Mouse (Mus musculus) liver, adult 2 months (tissue): ENCODE measurements around the gene Cyp4f14. TPM values are rescaled to one million over a fixed set of nuclear protein-coding genes. Genes with fewer than 3 reads are reported as not detected.

ENCODE experiments used
- DNase-seq: peaks from one replicate; pipeline ENCODE4 v3.0.0-alpha.2; 2011; ENCODE audit warnings: low read depth, low spot score; ENCODE audit errors: extremely low read depth
- H3K27ac ChIP-seq: fragments of 200-500 bp; replicated peaks from 2 replicates; pipeline ENCODE4 v1.5.1; 2012; ENCODE audit warnings: low read depth, mild to moderate bottlenecking, control low read depth, inconsistent platforms, low read length; ENCODE audit not compliant: insufficient read depth
- H3K27me3 ChIP-seq: fragments of 200-500 bp; 2 replicates; pipeline ENCODE4 v1.6.1; 2012; ENCODE audit warnings: mild to moderate bottlenecking, moderate library complexity, low read length, inconsistent platforms; ENCODE audit not compliant: control insufficient read depth, insufficient read depth
- H3K36me3 ChIP-seq: fragments of 200-500 bp; 2 replicates; pipeline ENCODE4 v1.6.1; 2012; ENCODE audit warnings: low read length, inconsistent platforms; ENCODE audit not compliant: control insufficient read depth, insufficient read depth
- H3K4me1 ChIP-seq: fragments of 200-500 bp; 2 replicates; pipeline ENCODE4 v1.6.1; 2011; ENCODE audit warnings: low read length; ENCODE audit not compliant: control insufficient read depth, insufficient read depth
- H3K4me3 ChIP-seq: fragments of 200-500 bp; 2 replicates; pipeline ENCODE4 v1.5.1; 2011; ENCODE audit warnings: low read depth, mild to moderate bottlenecking, control low read depth, low read length, moderate library complexity; ENCODE audit not compliant: insufficient read depth
- H3K79me2 ChIP-seq: fragments of 200-500 bp; 2 replicates; pipeline ENCODE4 v1.6.1; 2012; ENCODE audit warnings: inconsistent platforms, mild to moderate bottlenecking, low read length, moderate library complexity; ENCODE audit not compliant: control insufficient read depth, insufficient read depth
- H3K9ac ChIP-seq: fragments of 200-500 bp; 2 replicates; pipeline ENCODE4 v1.6.1; 2012; ENCODE audit warnings: low read depth, mild to moderate bottlenecking, control low read depth, inconsistent platforms, low read length
- CTCF ChIP-seq: fragments of 200-500 bp; IDR thresholded peaks from 2 replicates; pipeline ENCODE4 v1.5.1; 2011; ENCODE audit warnings: low read depth, low read length, control low read depth
- POLR2A ChIP-seq: fragments of 200-500 bp; IDR thresholded peaks from 2 replicates; pipeline ENCODE4 v1.6.1; 2011; ENCODE audit warnings: low read length, control low read depth; ENCODE audit not compliant: insufficient read depth; ENCODE audit errors: extremely low read depth
- WGBS: fragments of 180-500 bp; shearing (Covaris S2); methylation state at CpG from one replicate; pipeline ENCODE4 v1.1.7; 2018; 5-methylcytosine and 5-hydroxymethylcytosine counted together
- polyA plus RNA-seq: library from polyadenylated mRNA; depleted of rRNA; stranded (reverse); fragments of >200 nt; gene quantifications from 2 replicates; pipeline ENCODE4 v1.2.3, GENCODE M21; 2012
- total RNA-seq: library from RNA; depleted of rRNA; stranded (reverse); fragments of >200 nt; gene quantifications from 2 replicates; pipeline ENCODE4 v1.2.3, GENCODE M21; 2014

The Cyp4f14 gene
- total and polyA plus RNA-seq, 2 experiments: 362 to 529 TPM

GRCm38 (mm10) chr17:32890852-32891238 lies 26.3 kb downstream of the Cyp4f14 start:
- no peak for DNase-seq
- 2% methylated on average over 11 of the region's 11 CpGs for WGBS
- TF ChIP-seq POLR2A (no peak), CTCF (no peak)
- H3K36me3 ChIP-seq: peaks cover 2% of the 10 kb centered on the region; the same call in 1 of the 2 replicates
- H3K4me3 ChIP-seq: peak overlapping the region; percentile 96
- H3K27me3 ChIP-seq: no peaks in the 10 kb centered on the region
- peak overlapping the region; percentile 87 for H3K9ac ChIP-seq
- H3K27ac ChIP-seq: peak overlapping the region; percentile 59
- H3K4me1 ChIP-seq: peaks cover 6% of the 10 kb centered on the region
- H3K79me2 ChIP-seq: peaks cover 5% of the 10 kb centered on the region; the same call in 1 of the 2 replicates

GRCm38 (mm10) chr17:32889611-32890010 lies 27.5 kb downstream of the Cyp4f14 start:
- H3K4me3 ChIP-seq: no peak overlapping the region

GRCm38 (mm10) chr17:32880320-32881218 lies 36.6 kb downstream of the Cyp4f14 start:
- no peak for DNase-seq
- Histone ChIP-seq H3K4me3 (no peak overlapping the region), H3K27me3 (no peaks in the 10 kb centered on the region), H3K4me1 (0 out of 2 replicates have a peak, but pooled peaks cover 2% of the 10 kb centered on the region), H3K79me2 (no peaks in the 10 kb centered on the region), H3K36me3 (peaks cover 29% of the 10 kb centered on the region), H3K9ac (no peak overlapping the region), H3K27ac (no peak overlapping the region)
- WGBS: 91% methylated on average over 14 of the region's 14 CpGs
- TF ChIP-seq POLR2A: no peak
- TF ChIP-seq CTCF: no peak

More at GRCm38 (mm10) chr17:32889611-32890010, 27.5 kb downstream of the Cyp4f14 start:
- H3K4me1 ChIP-seq: peaks cover 6% of the 10 kb centered on the region
- DNase-seq: peak; percentile 84
- no peaks in the 10 kb centered on the region for H3K27me3 ChIP-seq
- TF ChIP-seq CTCF (no peak), POLR2A (no peak)
- peaks cover 5% of the 10 kb centered on the region; the same call in 1 of the 2 replicates for H3K79me2 ChIP-seq
- H3K9ac ChIP-seq: no peak overlapping the region
- 38% methylated on average over 6 of the region's 6 CpGs for WGBS
- H3K36me3 ChIP-seq: peaks cover 10% of the 10 kb centered on the region
- peak overlapping the region; percentile 3 for H3K27ac ChIP-seq

- H3K79me2 ChIP-seq: no peaks in the 10 kb centered on the region
- no peaks in the 10 kb centered on the region for H3K27me3 ChIP-seq
- WGBS: 93% methylated on average over 11 of the region's 11 CpGs
- 0 out of 2 replicates have a peak, but pooled peaks cover 2% of the 10 kb centered on the region for H3K4me1 ChIP-seq
- TF ChIP-seq CTCF (no peak), POLR2A (no peak)
- peaks cover 16% of the 10 kb centered on the region for H3K36me3 ChIP-seq
- H3K9ac ChIP-seq: no peak overlapping the region
- DNase-seq: no peak
- no peak overlapping the region for H3K27ac ChIP-seq
- H3K4me3 ChIP-seq: no peak overlapping the region
Observed at GRCm38 (mm10) chr17:32878773-32879172, 38.4 kb downstream of the Cyp4f14 start.

GRCm38 (mm10) chr17:32877471-32878171 lies 39.5 kb downstream of the Cyp4f14 start:
- Histone ChIP-seq H3K36me3 (peaks cover 5% of the 10 kb centered on the region; the same call in 1 of the 2 replicates), H3K9ac (no peak overlapping the region), H3K4me3 (no peak overlapping the region), H3K4me1 (0 out of 2 replicates have a peak, but pooled peaks cover 2% of the 10 kb centered on the region), H3K79me2 (no peaks in the 10 kb centered on the region), H3K27ac (no peak overlapping the region), H3K27me3 (no peaks in the 10 kb centered on the region)
- TF ChIP-seq CTCF (no peak), POLR2A (no peak)
- DNase-seq: no peak
- WGBS: 6% methylated on average over 22 of the region's 22 CpGs
